Mouse (Mus musculus): ENCODE results near the gene Stac2. TPM values are rescaled to one million over a fixed set of nuclear protein-coding genes. Genes with fewer than 3 reads are reported as not detected.

The Stac2 gene
- polyA plus RNA-seq, 1 experiment from 2014 or later, result 0.11 TPM

GRCm38 (mm10) chr11:98020710-98021109 is 32.6 kb downstream of the Stac2 start:
- H3K9ac ChIP-seq (ENCODE audit: low read length), result no peak overlapping the region
- ATAC-seq (ENCODE audit: low read depth), result no peak
- H3K4me1 ChIP-seq (replicated peaks; ENCODE audit: control insufficient read depth, insufficient read depth, low read length), result peaks cover 18% of the 10 kb centered on the region
- no peak overlapping the region for H3K27ac ChIP-seq (ENCODE audit: low read length)
- H3K27me3 ChIP-seq (ENCODE audit: control insufficient read depth, insufficient read depth, low read depth, low read length), result no peaks in the 10 kb centered on the region
- WGBS, result 53% methylated on average over 1 of the region's 1 CpGs
- no peak overlapping the region for H3K4me2 ChIP-seq (ENCODE audit: low read depth, low read length)
- no peaks in the 10 kb centered on the region; the same call in 1 of the 2 replicates for H3K36me3 ChIP-seq (ENCODE audit: control insufficient read depth, insufficient read depth, low read length)
- H3K9me3 ChIP-seq (ENCODE audit: control insufficient read depth, low read length), result no peaks in the 10 kb centered on the region
- no peak overlapping the region for H3K4me3 ChIP-seq (ENCODE audit: low read length)

GRCm38 (mm10) chr11:98019883-98020610 is 33.2 kb downstream of the Stac2 start:
- no peak overlapping the region for H3K4me2 ChIP-seq (ENCODE audit: low read depth, low read length)
- WGBS, result 46% methylated on average over 8 of the region's 8 CpGs
- peaks cover 16% of the 10 kb centered on the region for H3K4me1 ChIP-seq (replicated peaks; ENCODE audit: control insufficient read depth, insufficient read depth, low read length)
- H3K9me3 ChIP-seq (ENCODE audit: control insufficient read depth, low read length), result no peaks in the 10 kb centered on the region
- H3K4me3 ChIP-seq (ENCODE audit: low read length), result no peak overlapping the region
- ATAC-seq (ENCODE audit: low read depth), result no peak
- no peaks in the 10 kb centered on the region; the same call in 1 of the 2 replicates for H3K36me3 ChIP-seq (ENCODE audit: control insufficient read depth, insufficient read depth, low read length)
- no peaks in the 10 kb centered on the region for H3K27me3 ChIP-seq (ENCODE audit: control insufficient read depth, insufficient read depth, low read depth, low read length)
- no peak overlapping the region for H3K9ac ChIP-seq (ENCODE audit: low read length)
- H3K27ac ChIP-seq (ENCODE audit: low read length), result no peak overlapping the region

GRCm38 (mm10) chr11:98018858-98019641 is 34.2 kb downstream of the Stac2 start:
- peaks cover 16% of the 10 kb centered on the region for H3K4me1 ChIP-seq (replicated peaks; ENCODE audit: control insufficient read depth, insufficient read depth, low read length)
- H3K4me2 ChIP-seq (ENCODE audit: low read depth, low read length), result no peak overlapping the region
- no peak overlapping the region for H3K27ac ChIP-seq (ENCODE audit: low read length)
- H3K4me3 ChIP-seq (ENCODE audit: low read length), result no peak overlapping the region
- H3K36me3 ChIP-seq (ENCODE audit: control insufficient read depth, insufficient read depth, low read length), result no peaks in the 10 kb centered on the region; the same call in 1 of the 2 replicates
- no peaks in the 10 kb centered on the region for H3K9me3 ChIP-seq (ENCODE audit: control insufficient read depth, low read length)
- WGBS, result 45% methylated on average over 10 of the region's 10 CpGs
- H3K9ac ChIP-seq (ENCODE audit: low read length), result no peak overlapping the region
- H3K27me3 ChIP-seq (ENCODE audit: control insufficient read depth, insufficient read depth, low read depth, low read length), result no peaks in the 10 kb centered on the region
- ATAC-seq (ENCODE audit: low read depth), result no peak

- Histone ChIP-seq H3K4me2 (ENCODE audit: low read depth, low read length) (no peak overlapping the region), H3K9ac (ENCODE audit: low read length) (no peak overlapping the region), H3K36me3 (ENCODE audit: control insufficient read depth, insufficient read depth, low read length) (no peaks in the 10 kb centered on the region; the same call in 1 of the 2 replicates), H3K27ac (ENCODE audit: low read length) (no peak overlapping the region), H3K27me3 (ENCODE audit: control insufficient read depth, insufficient read depth, low read depth, low read length) (no peaks in the 10 kb centered on the region), H3K4me3 (ENCODE audit: low read length) (no peak overlapping the region), H3K9me3 (ENCODE audit: control insufficient read depth, low read length) (no peaks in the 10 kb centered on the region), H3K4me1 (replicated peaks; ENCODE audit: control insufficient read depth, insufficient read depth, low read length) (peaks cover 16% of the 10 kb centered on the region)
- WGBS, result 63% methylated on average over 6 of the region's 6 CpGs
- ATAC-seq (ENCODE audit: low read depth), result no peak
Observed at GRCm38 (mm10) chr11:98018222-98018621, 35.0 kb downstream of the Stac2 start.

GRCm38 (mm10) chr11:98016824-98017223 is 36.4 kb downstream of the Stac2 start:
- Histone ChIP-seq H3K9ac (ENCODE audit: low read length) (no peak overlapping the region), H3K4me1 (replicated peaks; ENCODE audit: control insufficient read depth, insufficient read depth, low read length) (peaks cover 11% of the 10 kb centered on the region), H3K4me3 (ENCODE audit: low read length) (no peak overlapping the region), H3K9me3 (ENCODE audit: control insufficient read depth, low read length) (no peaks in the 10 kb centered on the region), H3K4me2 (ENCODE audit: low read depth, low read length) (no peak overlapping the region), H3K27ac (ENCODE audit: low read length) (no peak overlapping the region), H3K36me3 (ENCODE audit: control insufficient read depth, insufficient read depth, low read length) (no peaks in the 10 kb centered on the region; the same call in 1 of the 2 replicates), H3K27me3 (ENCODE audit: control insufficient read depth, insufficient read depth, low read depth, low read length) (no peaks in the 10 kb centered on the region)
- no peak for ATAC-seq (ENCODE audit: low read depth)
- 73% methylated on average over 4 of the region's 4 CpGs for WGBS

GRCm38 (mm10) chr11:98016177-98016576 is 37.1 kb downstream of the Stac2 start:
- ATAC-seq (ENCODE audit: low read depth), result no peak
- Histone ChIP-seq H3K9ac (ENCODE audit: low read length) (no peak overlapping the region), H3K4me1 (replicated peaks; ENCODE audit: control insufficient read depth, insufficient read depth, low read length) (peaks cover 4% of the 10 kb centered on the region), H3K27me3 (ENCODE audit: control insufficient read depth, insufficient read depth, low read depth, low read length) (no peaks in the 10 kb centered on the region), H3K9me3 (ENCODE audit: control insufficient read depth, low read length) (no peaks in the 10 kb centered on the region), H3K36me3 (ENCODE audit: control insufficient read depth, insufficient read depth, low read length) (no peaks in the 10 kb centered on the region; the same call in 1 of the 2 replicates), H3K4me2 (ENCODE audit: low read depth, low read length) (no peak overlapping the region), H3K4me3 (ENCODE audit: low read length) (no peak overlapping the region), H3K27ac (ENCODE audit: low read length) (no peak overlapping the region; the same call in 1 of the 2 replicates)
- 85% methylated on average over 5 of the region's 5 CpGs for WGBS

- Histone ChIP-seq H3K36me3 (ENCODE audit: control insufficient read depth, insufficient read depth, low read length) (no peaks in the 10 kb centered on the region; the same call in 1 of the 2 replicates), H3K4me1 (replicated peaks; ENCODE audit: control insufficient read depth, insufficient read depth, low read length) (no peaks in the 10 kb centered on the region; the same call in 1 of the 2 replicates), H3K4me3 (ENCODE audit: low read length) (no peak overlapping the region), H3K27me3 (ENCODE audit: control insufficient read depth, insufficient read depth, low read depth, low read length) (no peaks in the 10 kb centered on the region), H3K4me2 (ENCODE audit: low read depth, low read length) (no peak overlapping the region), H3K9ac (ENCODE audit: low read length) (no peak overlapping the region), H3K9me3 (ENCODE audit: control insufficient read depth, low read length) (no peaks in the 10 kb centered on the region), H3K27ac (ENCODE audit: low read length) (no peak overlapping the region)
- 81% methylated on average over 10 of the region's 10 CpGs for WGBS
- ATAC-seq (ENCODE audit: low read depth), result no peak
Observed at GRCm38 (mm10) chr11:98012831-98013230, 40.4 kb downstream of the Stac2 start.

- Histone ChIP-seq H3K9ac (ENCODE audit: low read length) (no peak overlapping the region), H3K4me1 (replicated peaks; ENCODE audit: control insufficient read depth, insufficient read depth, low read length) (no peaks in the 10 kb centered on the region; the same call in 1 of the 2 replicates), H3K4me3 (ENCODE audit: low read length) (no peak overlapping the region), H3K4me2 (ENCODE audit: low read depth, low read length) (no peak overlapping the region), H3K27me3 (ENCODE audit: control insufficient read depth, insufficient read depth, low read depth, low read length) (no peaks in the 10 kb centered on the region), H3K9me3 (ENCODE audit: control insufficient read depth, low read length) (no peaks in the 10 kb centered on the region), H3K27ac (ENCODE audit: low read length) (no peak overlapping the region), H3K36me3 (ENCODE audit: control insufficient read depth, insufficient read depth, low read length) (no peaks in the 10 kb centered on the region)
- ATAC-seq (ENCODE audit: low read depth), result no peak
- WGBS, result 55% methylated on average over 9 of the region's 9 CpGs
Observed at GRCm38 (mm10) chr11:98011716-98012115, 41.5 kb downstream of the Stac2 start.

GRCm38 (mm10) chr11:98008087-98008486 is 45.2 kb downstream of the Stac2 start:
- 66% methylated on average over 11 of the region's 11 CpGs for WGBS
- H3K9ac ChIP-seq (ENCODE audit: low read length), result no peak overlapping the region
- peaks cover 12% of the 10 kb centered on the region for H3K4me1 ChIP-seq (replicated peaks; ENCODE audit: control insufficient read depth, insufficient read depth, low read length)
- H3K9me3 ChIP-seq (ENCODE audit: control insufficient read depth, low read length), result no peaks in the 10 kb centered on the region
- H3K27ac ChIP-seq (ENCODE audit: low read length), result no peak overlapping the region
- H3K27me3 ChIP-seq (ENCODE audit: control insufficient read depth, insufficient read depth, low read depth, low read length), result no peaks in the 10 kb centered on the region
- no peak overlapping the region for H3K4me2 ChIP-seq (ENCODE audit: low read depth, low read length)
- no peak for ATAC-seq (ENCODE audit: low read depth)
- no peak overlapping the region for H3K4me3 ChIP-seq (ENCODE audit: low read length)
- H3K36me3 ChIP-seq (ENCODE audit: control insufficient read depth, insufficient read depth, low read length), result peaks cover 2% of the 10 kb centered on the region; the same call in 1 of the 2 replicates
